Mouse (Mus musculus) limb, embryonic 15.5 days (tissue): ENCODE measurements around the gene Pigt. TPM values are rescaled to one million over a fixed set of nuclear protein-coding genes. Genes with fewer than 3 reads are reported as not detected.

Source experiments
- ATAC-seq: fragments of 200-750 bp; cut with Nextera tagmentation; 2 replicates; pipeline ENCODE4 v1.8.0; 2017; ENCODE audit warnings: low read depth, moderate TSS enrichment; ENCODE audit not compliant: insufficient number of reproducible peaks, low FRiP score, low TSS enrichment
- H3K27ac ChIP-seq: fragments of 300-500 bp; sonication (generic); 2 replicates; pipeline ENCODE4 v1.5.1; 2015; ENCODE audit warnings: moderate library complexity, mild to moderate bottlenecking, inconsistent platforms
- H3K27me3 ChIP-seq: fragments of 300-500 bp; sonication (generic); 2 replicates; pipeline ENCODE4 v1.6.1; 2015; ENCODE audit warnings: inconsistent platforms
- H3K36me3 ChIP-seq: fragments of 300-500 bp; sonication (generic); 2 replicates; pipeline ENCODE4 v1.6.1; 2015; ENCODE audit warnings: inconsistent platforms
- H3K4me1 ChIP-seq: fragments of 300-500 bp; sonication (generic); 2 replicates; pipeline ENCODE4 v1.6.1; 2015; ENCODE audit warnings: inconsistent platforms
- H3K4me2 ChIP-seq: fragments of 300-500 bp; sonication (generic); 2 replicates; pipeline ENCODE4 v1.6.1; 2015; ENCODE audit warnings: mild to moderate bottlenecking, inconsistent platforms
- H3K4me3 ChIP-seq: fragments of 300-500 bp; sonication (generic); 2 replicates; pipeline ENCODE4 v1.5.1; 2015; ENCODE audit warnings: mild to moderate bottlenecking, inconsistent platforms
- H3K9ac ChIP-seq: fragments of 300-500 bp; sonication (generic); 2 replicates; pipeline ENCODE4 v1.6.1; 2015; ENCODE audit warnings: inconsistent platforms
- H3K9me3 ChIP-seq: fragments of 300-500 bp; sonication (generic); 2 replicates; pipeline ENCODE4 v1.6.1; 2016; ENCODE audit warnings: inconsistent platforms
- WGBS: fragments of 180-500 bp; shearing (Covaris S2); methylation state at CpG from one replicate; pipeline ENCODE4 v1.1.7; 2015; 5-methylcytosine and 5-hydroxymethylcytosine counted together
- polyA plus RNA-seq: library from polyadenylated mRNA; unstranded; fragments of >200 nt; fragmentation: Nextera tagmentation; extraction: Ambion mirVana; gene quantifications from 2 replicates; pipeline ENCODE4 v1.2.1, GENCODE M21; 2015

Gene Pigt
- polyA plus RNA-seq, 1 experiment from 2014 or later: 65.0 TPM

GRCm38 (mm10) chr2:164513389-164513788 lies 16.1 kb downstream of the Pigt start:
- Histone ChIP-seq H3K4me3 (no peak overlapping the region), H3K4me1 (peaks cover 6% of the 10 kb centered on the region; the same call in 1 of the 2 replicates), H3K9me3 (no peaks in the 10 kb centered on the region), H3K27me3 (no peaks in the 10 kb centered on the region), H3K27ac (no peak overlapping the region), H3K9ac (no peak overlapping the region), H3K4me2 (no peak overlapping the region), H3K36me3 (no peaks in the 10 kb centered on the region; the same call in 1 of the 2 replicates)
- ATAC-seq: no peak
- WGBS: 59% methylated on average over 8 of the region's 8 CpGs

- Histone ChIP-seq H3K27me3 (no peaks in the 10 kb centered on the region), H3K27ac (no peak overlapping the region), H3K36me3 (no peaks in the 10 kb centered on the region), H3K4me1 (peaks cover 16% of the 10 kb centered on the region; the same call in 1 of the 2 replicates), H3K9me3 (no peaks in the 10 kb centered on the region), H3K9ac (no peak overlapping the region), H3K4me3 (no peak overlapping the region), H3K4me2 (no peak overlapping the region)
- 89% methylated on average over 3 of the region's 3 CpGs for WGBS
- ATAC-seq: no peak
Measured at GRCm38 (mm10) chr2:164514916-164515315, 17.6 kb downstream of the Pigt start.

GRCm38 (mm10) chr2:164515897-164516296 lies 18.6 kb downstream of the Pigt start:
- Histone ChIP-seq H3K4me1 (peaks cover 16% of the 10 kb centered on the region; the same call in 1 of the 2 replicates), H3K4me2 (no peak overlapping the region), H3K36me3 (no peaks in the 10 kb centered on the region), H3K4me3 (no peak overlapping the region), H3K27ac (no peak overlapping the region), H3K9me3 (no peaks in the 10 kb centered on the region), H3K27me3 (no peaks in the 10 kb centered on the region), H3K9ac (no peak overlapping the region)
- WGBS: 71% methylated on average over 9 of the region's 9 CpGs
- ATAC-seq: no peak

- Histone ChIP-seq H3K4me3 (no peak overlapping the region), H3K4me1 (peaks cover 17% of the 10 kb centered on the region; the same call in 1 of the 2 replicates), H3K27ac (no peak overlapping the region), H3K9me3 (no peaks in the 10 kb centered on the region), H3K36me3 (no peaks in the 10 kb centered on the region), H3K9ac (no peak overlapping the region), H3K4me2 (no peak overlapping the region), H3K27me3 (no peaks in the 10 kb centered on the region)
- 74% methylated on average over 11 of the region's 11 CpGs for WGBS
- no peak for ATAC-seq
Measured at GRCm38 (mm10) chr2:164516592-164516991, 19.3 kb downstream of the Pigt start.

DNA sequence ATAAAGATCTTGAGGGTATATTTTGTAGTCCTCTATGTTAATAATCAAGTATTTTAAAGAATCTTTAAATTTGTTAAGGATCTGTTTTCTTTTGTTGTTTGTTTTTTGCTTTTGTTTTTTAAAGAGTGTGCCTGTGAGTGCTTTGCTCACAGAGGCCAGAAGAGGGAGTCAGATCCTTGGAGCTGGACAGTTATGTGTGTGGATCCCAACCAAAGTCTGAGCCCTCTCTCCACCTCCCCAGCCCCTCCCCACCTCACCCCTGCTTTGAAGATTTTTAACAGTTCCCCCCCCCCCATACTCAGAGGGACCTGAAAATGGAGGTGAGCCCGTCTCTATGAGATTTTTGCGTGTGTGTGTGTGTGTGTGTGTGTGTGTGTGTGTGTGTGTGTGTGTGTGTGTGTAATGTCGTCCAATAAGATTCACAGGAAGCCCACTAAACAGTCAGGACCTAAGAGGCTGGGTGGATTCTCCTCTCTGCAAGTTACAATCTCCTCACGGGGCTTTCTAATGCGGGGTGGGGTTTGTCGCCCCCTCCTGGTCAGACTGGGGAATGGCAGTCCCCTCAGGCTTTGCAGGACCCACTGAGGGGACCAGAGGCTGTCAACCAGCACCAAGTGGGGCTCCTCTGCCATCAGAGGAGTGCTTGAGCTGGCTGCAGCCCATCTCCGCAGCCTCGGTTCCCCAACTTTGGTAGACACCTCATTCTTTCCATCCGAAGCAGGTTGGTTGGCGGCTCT lies 20.3 kb downstream of the Pigt start:
- peak overlapping the region; percentile 87 for H3K27ac ChIP-seq
- no peaks in the 10 kb centered on the region for H3K36me3 ChIP-seq
- H3K9me3 ChIP-seq: no peaks in the 10 kb centered on the region
- H3K27me3 ChIP-seq: no peaks in the 10 kb centered on the region
- H3K4me3 ChIP-seq: no peak overlapping the region
- ATAC-seq: peak; percentile 35; the same call in 1 of the 2 replicates
- no peak overlapping the region for H3K4me2 ChIP-seq
- H3K4me1 ChIP-seq: peaks cover 27% of the 10 kb centered on the region
- no peak overlapping the region for H3K9ac ChIP-seq
- WGBS: 36% methylated on average over 9 of the region's 10 CpGs

- Histone ChIP-seq H3K27me3 (no peaks in the 10 kb centered on the region), H3K4me3 (no peak overlapping the region), H3K36me3 (no peaks in the 10 kb centered on the region), H3K9ac (no peak overlapping the region), H3K9me3 (no peaks in the 10 kb centered on the region), H3K27ac (peak overlapping the region; percentile 87), H3K4me2 (no peak overlapping the region), H3K4me1 (peaks cover 27% of the 10 kb centered on the region)
- WGBS: 26% methylated on average over 11 of the region's 11 CpGs
- ATAC-seq: peak; percentile 56; the same call in 1 of the 2 replicates
Measured at GRCm38 (mm10) chr2:164518266-164519170, 21.2 kb downstream of the Pigt start.

DNA sequence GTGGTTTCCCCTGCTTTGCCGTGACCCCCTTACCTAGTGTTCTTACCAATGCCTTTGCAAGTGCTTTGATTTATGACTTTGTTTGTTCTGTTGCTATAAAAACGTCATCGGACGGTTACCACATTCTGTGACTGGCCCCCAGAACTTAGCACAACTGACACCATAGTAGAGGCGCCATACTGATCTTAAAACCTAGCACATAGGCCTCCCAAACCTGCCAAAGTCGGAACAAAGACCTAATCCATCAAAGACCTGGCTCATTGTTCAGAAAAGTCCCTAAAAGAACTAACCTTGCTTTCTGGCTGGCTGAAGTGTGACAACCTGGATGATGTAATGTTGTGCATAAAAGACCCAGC lies 21.8 kb downstream of the Pigt start:
- Histone ChIP-seq H3K27me3 (no peaks in the 10 kb centered on the region), H3K4me1 (peaks cover 27% of the 10 kb centered on the region), H3K27ac (peak overlapping the region; percentile 87), H3K9ac (no peak overlapping the region), H3K4me3 (no peak overlapping the region), H3K36me3 (no peaks in the 10 kb centered on the region), H3K4me2 (no peak overlapping the region), H3K9me3 (no peaks in the 10 kb centered on the region)
- no peak for ATAC-seq
- 32% methylated on average over 6 of the region's 6 CpGs for WGBS

GRCm38 (mm10) chr2:164520782-164521181 lies 23.5 kb downstream of the Pigt start:
- no peak for ATAC-seq
- WGBS: 23% methylated on average over 3 of the region's 3 CpGs
- no peak overlapping the region for H3K4me2 ChIP-seq
- no peak overlapping the region for H3K9ac ChIP-seq
- no peaks in the 10 kb centered on the region for H3K36me3 ChIP-seq
- H3K27me3 ChIP-seq: no peaks in the 10 kb centered on the region
- H3K4me3 ChIP-seq: no peak overlapping the region
- H3K27ac ChIP-seq: no peak overlapping the region
- peaks cover 27% of the 10 kb centered on the region for H3K4me1 ChIP-seq
- no peaks in the 10 kb centered on the region for H3K9me3 ChIP-seq

DNA sequence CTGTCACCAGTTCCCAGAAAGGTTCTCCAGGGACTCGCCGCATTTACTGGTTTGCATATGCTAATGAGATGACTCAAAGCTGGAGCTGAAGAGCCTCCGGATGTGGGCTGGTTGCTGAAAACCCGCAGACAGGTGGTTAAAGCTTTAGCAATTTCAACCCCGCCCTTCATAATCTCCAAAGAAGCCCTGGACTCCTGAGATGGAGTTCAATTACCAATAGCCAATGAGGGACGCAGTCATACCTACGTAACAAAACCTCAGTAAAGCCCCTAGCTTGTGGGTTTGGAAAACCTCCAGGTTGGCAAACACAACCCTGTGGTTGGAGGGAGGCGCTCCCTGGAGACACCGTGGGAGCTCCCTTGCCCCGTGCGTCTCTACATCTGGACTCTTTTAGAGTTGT lies 24.5 kb downstream of the Pigt start:
- Histone ChIP-seq H3K4me2 (peak overlapping the region; percentile 10; the same call in 1 of the 2 replicates), H3K9me3 (no peaks in the 10 kb centered on the region), H3K36me3 (no peaks in the 10 kb centered on the region), H3K27ac (peak overlapping the region; percentile 39), H3K4me3 (no peak overlapping the region; the same call in 1 of the 2 replicates), H3K4me1 (peaks cover 27% of the 10 kb centered on the region), H3K9ac (no peak overlapping the region), H3K27me3 (no peaks in the 10 kb centered on the region)
- 11% methylated on average over 11 of the region's 11 CpGs for WGBS
- ATAC-seq: no peak

DNA sequence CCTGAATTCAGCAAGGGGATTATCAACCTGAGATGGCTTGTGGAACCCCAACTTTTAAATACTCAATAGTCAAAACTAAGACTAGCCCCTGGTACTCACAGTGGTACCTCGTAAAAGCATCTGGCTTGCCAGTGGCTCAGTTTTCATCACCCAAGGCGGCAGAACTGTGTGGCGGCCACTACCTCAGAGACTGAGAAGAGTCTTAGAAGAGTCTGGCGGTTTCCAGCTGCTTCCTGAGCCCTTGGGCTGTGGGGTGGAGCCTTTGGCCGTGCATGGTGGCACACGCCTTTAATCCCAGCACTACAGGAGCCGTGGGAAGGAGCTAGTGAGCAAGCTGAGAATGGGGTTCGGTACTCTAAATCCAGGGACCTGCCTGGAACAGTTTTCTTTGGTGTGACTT lies 25.0 kb downstream of the Pigt start:
- ATAC-seq: no peak
- Histone ChIP-seq H3K27me3 (no peaks in the 10 kb centered on the region), H3K27ac (peak overlapping the region; percentile 39), H3K4me3 (no peak overlapping the region), H3K4me2 (peak overlapping the region; percentile 10; the same call in 1 of the 2 replicates), H3K36me3 (no peaks in the 10 kb centered on the region), H3K9me3 (no peaks in the 10 kb centered on the region), H3K4me1 (peaks cover 27% of the 10 kb centered on the region), H3K9ac (no peak overlapping the region)
- WGBS: 10% methylated on average over 8 of the region's 8 CpGs

GRCm38 (mm10) chr2:164523301-164523773 lies 26.0 kb downstream of the Pigt start:
- H3K9me3 ChIP-seq: no peaks in the 10 kb centered on the region
- no peak overlapping the region for H3K4me2 ChIP-seq
- 76% methylated on average over 10 of the region's 10 CpGs for WGBS
- peaks cover 22% of the 10 kb centered on the region for H3K4me1 ChIP-seq
- no peaks in the 10 kb centered on the region for H3K36me3 ChIP-seq
- no peak overlapping the region for H3K9ac ChIP-seq
- no peak for ATAC-seq
- H3K4me3 ChIP-seq: no peak overlapping the region
- H3K27ac ChIP-seq: no peak overlapping the region
- no peaks in the 10 kb centered on the region for H3K27me3 ChIP-seq

- H3K36me3 ChIP-seq: no peaks in the 10 kb centered on the region
- 60% methylated on average over 5 of the region's 5 CpGs for WGBS
- no peak for ATAC-seq
Measured at GRCm38 (mm10) chr2:164528557-164528956, 31.2 kb downstream of the Pigt start.

More at GRCm38 (mm10) chr2:164528557-164528956, 31.2 kb downstream of the Pigt start:
- Histone ChIP-seq H3K4me3 (no peak overlapping the region), H3K9ac (no peak overlapping the region), H3K4me2 (no peak overlapping the region), H3K27me3 (no peaks in the 10 kb centered on the region), H3K4me1 (no peaks in the 10 kb centered on the region; the same call in 1 of the 2 replicates), H3K9me3 (no peaks in the 10 kb centered on the region), H3K27ac (no peak overlapping the region)
